Mouse (Mus musculus) E14TG2a.4 (cell line): ENCODE data around the gene Dusp18.

ENCODE experiments used
- CTCF ChIP-seq: conservative IDR thresholded peaks from 2 replicates; pipeline ENCODE4 v1.5.1; 2014; ENCODE audit warnings: low read length
- POU5F1 ChIP-seq: IDR thresholded peaks from 2 replicates; pipeline ENCODE4 v1.6.1; 2014; ENCODE audit warnings: low read length, borderline replicate concordance

GRCm38 (mm10) chr11:3849469-3850314 lies 45.3 kb upstream of the Dusp18 start:
- TF ChIP-seq CTCF (no peak), POU5F1 (no peak)
